Mouse (Mus musculus): ENCODE results near the gene Csnk1g2. TPM values are rescaled to one million over a fixed set of nuclear protein-coding genes. Genes with fewer than 3 reads are reported as not detected.
"Not testable (repeated sequence)": the region's sequence is repeated elsewhere in the genome, so short reads cannot be mapped to it uniquely, and the experiment has no call there.

The Csnk1g2 gene
- total RNA-seq, 2 experiments from 2014 or later: 169 to 173 TPM

DNA sequence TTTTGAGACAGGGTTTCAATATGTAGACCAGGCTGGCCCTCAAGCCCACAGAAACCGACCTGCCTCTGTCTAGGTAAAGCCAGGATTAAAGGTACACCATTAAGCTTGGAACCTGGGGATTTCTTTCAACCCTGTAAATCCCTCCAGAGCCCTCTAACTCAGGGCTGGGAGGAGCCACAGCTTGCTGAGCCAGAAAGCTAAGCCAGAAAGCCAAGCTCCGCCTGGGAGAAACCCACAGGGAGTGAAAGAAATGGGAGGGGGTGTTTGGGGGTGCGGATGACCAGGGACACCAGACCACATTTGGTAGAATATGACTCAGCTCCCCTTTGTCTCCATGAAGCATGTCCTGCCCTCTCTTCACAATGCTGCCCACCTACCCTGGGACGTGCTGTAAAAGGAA, 26.3 kb upstream of the Csnk1g2 start:
- DNase-seq (ENCODE audit: low spot score in 2 of 2): no peak

DNA sequence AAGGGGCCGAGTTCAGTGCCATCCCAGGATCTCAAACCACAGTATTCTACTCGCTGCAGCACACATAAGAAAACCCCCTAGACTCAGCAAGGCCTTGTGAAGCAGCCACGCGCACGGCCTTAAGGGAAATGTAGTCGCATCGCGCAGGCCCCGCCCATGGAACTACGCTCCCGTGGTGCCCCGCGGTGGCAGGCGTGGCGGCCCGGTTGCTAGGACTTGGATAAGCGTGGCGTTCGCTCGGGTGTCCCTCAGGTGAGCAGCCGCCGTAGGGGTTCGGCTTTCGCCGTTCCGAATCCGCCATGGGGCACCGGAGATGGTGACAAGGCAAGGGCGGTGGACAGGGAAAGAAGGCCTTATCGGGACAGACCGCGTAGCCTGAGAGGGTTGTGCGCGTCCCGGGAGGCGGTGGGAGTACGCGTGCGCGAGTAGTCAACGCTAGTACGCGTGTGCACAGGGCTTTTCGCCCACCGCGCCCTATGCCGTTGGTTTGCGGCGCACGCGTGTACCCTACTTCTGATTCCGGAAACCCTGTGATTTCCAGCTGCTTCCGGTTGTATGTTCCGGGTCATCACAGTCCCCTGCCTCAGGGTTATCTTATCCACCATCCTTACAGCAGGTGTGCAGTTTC, 19.8 kb upstream of the Csnk1g2 start, which contains the start of the genes Scamp4 and Adat3:
Scamp4 (plus strand) TSS at position 175 of the 628 bp plus-strand sequence.
Adat3 (plus strand) TSS at position 183 of the 628 bp plus-strand sequence.
- DNase-seq (ENCODE audit: low spot score in 2 of 2): peak; percentile 80 to 88

DNA sequence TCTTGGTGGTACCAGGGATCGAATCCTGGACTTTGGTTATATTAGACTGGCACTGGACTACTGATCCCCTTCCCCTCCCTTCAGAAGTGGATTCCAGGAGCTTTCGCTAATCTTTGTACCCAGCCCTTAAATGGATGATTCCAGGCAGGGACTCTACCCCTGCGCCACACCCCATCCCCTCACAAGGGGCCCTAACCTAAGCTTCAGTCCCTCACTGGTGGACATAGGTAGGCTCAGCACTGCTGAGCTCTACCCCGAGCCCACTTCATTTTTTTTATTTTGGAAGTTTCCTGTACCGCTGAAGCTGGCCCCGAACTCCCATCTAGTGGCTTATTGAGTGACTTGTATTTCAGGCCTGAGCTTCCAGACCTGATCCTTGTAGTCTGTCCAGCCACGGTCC, 19.3 kb upstream of the Csnk1g2 start:
- DNase-seq (ENCODE audit: low spot score in 2 of 2): no peak

DNA sequence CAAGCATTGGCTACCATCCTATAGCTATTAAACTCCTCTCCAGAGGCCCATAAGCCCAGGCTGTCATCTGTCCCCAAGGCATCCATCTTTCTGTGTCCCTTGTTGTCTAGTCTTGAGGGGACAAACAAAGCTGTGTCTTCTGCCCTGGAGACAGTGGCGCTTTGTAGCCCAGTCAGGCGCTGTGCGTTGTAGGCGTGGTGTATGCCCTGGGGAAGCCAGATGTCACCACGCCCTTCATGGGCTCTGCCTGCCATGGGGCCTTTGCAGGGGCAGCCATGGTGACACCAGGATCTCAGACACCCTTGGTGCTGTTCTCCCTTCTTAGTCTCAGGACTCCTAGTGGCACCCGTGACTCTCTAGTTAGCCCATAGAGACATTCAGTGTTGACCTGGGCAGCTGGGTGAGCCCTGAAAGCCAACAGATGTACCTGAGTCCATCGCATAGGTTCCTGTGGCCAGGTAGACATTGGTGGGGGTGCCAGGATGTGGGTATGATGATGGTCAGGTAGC, 18.6 kb upstream of the Csnk1g2 start:
- DNase-seq (ENCODE audit: low spot score in 2 of 2): no peak

DNA sequence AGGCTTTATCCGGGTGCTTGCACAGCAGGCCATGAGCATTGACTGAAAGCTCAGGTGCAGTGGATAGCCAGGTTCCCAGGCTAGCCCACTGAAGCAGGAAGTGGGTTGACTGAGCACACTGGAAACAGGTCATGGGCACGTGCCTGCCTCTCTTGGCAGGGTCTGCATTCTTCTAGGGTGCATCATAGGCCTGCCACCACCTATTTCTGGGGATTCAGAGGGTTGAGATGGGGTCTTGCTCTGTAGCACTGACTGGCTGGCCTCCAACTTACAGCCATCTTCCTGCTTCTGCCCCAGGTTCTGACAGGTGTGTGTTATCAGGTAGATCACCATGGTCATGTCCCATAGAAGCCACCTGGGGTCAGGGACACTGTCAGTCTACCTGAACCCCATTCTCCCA, 17.6 kb upstream of the Csnk1g2 start:
- no peak for DNase-seq (ENCODE audit: low spot score in 2 of 2)

DNA sequence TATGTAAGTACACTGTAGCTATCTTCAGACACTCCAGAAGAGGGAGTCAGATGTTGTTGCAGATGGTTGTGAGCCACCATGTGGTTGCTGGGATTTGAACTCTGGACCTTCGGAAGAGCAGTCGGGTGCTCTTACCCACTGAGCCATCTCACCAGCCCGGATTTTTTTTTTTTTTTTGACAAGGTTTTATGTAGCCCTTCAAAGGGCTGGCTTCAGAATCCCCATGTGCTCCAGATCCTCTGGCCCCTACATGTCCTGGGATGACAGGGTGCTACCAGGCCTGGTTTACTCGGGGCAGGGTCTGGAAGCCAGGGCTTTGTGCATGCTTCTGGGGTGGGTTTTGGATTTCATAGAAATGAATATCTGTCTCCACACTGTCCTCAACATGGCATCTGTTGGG, 16.9 kb upstream of the Csnk1g2 start, which contains the start of gene Gm49322:
Gm49322 (plus strand) TSS at position 301 of the 400 bp plus-strand sequence.
- DNase-seq (ENCODE audit: low spot score in 2 of 2): not testable (repeated sequence)

DNA sequence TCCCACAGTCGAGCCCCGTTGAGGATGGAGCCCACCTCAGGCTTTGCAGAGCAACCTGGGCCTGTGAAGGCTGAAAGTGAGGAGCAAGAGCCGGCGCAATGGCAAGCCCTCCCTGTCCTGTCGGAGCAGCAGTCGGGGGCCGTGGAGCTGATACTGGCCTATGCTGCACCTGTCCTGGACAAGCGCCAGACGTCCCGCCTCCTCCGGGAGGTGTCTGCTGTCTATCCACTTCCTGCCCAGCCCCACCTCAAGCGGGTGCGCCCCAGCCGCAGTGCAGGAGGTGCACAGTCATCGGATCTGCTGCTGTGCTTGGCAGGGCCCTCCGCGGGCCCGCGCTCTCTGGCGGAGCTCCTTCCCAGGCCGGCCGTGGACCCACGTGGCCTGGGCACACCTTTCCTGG, 16.3 kb upstream of the Csnk1g2 start:
- no peak for DNase-seq (ENCODE audit: low spot score in 2 of 2)

DNA sequence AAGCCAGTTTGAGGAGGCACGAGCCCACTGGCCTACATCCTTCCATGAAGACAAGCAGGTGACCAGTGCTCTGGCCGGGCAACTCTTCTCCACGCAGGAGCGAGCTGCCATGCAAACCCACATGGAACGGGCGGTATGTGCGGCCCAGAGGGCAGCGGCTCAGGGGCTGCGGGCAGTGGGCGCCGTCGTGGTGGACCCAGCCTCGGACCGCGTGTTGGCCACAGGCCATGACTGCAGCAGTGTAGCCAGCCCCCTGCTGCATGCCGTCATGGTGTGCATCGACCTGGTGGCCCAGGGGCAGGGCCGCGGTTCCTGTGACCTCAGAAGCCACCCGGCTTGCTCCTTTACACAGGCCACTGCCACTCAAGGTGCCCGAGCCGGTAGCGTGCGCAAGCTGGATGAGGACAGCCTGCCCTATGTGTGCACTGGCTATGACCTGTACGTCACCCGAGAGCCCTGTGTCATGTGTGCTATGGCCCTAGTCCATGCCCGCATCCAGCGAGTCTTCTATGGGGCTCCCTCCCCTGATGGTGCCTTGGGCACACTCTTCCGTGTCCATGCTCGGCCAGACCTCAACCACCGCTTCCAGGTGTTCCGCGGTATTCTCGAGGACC, 15.8 kb upstream of the Csnk1g2 start:
- no peak for DNase-seq (ENCODE audit: low spot score in 2 of 2)

DNA sequence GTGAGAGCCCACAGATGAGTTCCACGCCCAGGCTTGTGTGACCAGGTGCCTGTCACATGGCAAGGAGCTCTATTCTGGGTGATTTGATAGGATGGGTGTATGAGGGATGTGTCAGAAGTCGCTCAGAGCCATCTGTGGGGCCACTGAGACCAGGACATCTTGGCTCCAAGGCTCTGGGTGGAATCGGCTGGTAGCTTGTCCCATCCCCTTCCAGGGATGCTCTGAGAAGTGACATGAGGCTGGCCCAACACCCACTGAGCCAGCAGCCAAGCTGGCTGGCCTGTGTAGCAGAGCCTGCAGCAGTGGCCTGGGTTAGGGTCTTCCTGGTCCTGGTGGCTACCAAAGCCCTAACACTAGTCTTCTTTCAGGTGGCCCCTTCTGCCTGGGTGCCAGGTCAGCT, 14.2 kb upstream of the Csnk1g2 start:
- no peak for DNase-seq (ENCODE audit: low spot score in 2 of 2)

DNA sequence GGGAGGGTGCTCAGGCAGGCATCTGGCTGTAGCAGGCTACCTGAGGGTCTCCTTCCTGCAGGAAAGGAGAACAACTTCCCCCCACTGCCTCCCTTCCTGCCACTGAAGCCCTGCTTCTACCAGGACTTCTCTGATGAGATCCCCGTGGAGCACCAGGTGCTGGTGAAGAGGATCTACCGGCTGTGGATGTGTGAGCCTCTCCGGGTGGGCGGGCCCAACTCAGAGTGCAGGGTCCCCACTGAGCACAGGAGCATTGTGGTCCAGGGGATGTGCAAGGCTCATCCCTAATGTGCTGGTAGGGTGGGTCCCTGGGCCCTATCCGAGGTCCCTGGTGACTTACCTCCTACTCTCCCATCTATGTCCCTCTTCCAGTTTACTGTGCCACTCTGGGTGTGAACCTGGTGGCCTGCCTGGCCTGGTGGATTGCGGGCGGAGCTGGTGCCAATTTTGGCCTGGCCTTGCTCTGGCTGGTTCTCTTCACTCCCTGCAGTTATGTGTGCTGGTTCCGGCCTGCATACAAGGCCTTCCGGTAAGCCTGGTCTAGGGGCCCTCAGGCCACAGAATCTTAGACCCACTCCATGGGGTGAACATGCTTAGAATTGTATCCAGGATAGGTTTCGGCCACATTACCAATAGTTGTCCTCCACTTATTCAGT, 13.2 kb upstream of the Csnk1g2 start:
- no peak for DNase-seq (ENCODE audit: low spot score in 2 of 2)

DNA sequence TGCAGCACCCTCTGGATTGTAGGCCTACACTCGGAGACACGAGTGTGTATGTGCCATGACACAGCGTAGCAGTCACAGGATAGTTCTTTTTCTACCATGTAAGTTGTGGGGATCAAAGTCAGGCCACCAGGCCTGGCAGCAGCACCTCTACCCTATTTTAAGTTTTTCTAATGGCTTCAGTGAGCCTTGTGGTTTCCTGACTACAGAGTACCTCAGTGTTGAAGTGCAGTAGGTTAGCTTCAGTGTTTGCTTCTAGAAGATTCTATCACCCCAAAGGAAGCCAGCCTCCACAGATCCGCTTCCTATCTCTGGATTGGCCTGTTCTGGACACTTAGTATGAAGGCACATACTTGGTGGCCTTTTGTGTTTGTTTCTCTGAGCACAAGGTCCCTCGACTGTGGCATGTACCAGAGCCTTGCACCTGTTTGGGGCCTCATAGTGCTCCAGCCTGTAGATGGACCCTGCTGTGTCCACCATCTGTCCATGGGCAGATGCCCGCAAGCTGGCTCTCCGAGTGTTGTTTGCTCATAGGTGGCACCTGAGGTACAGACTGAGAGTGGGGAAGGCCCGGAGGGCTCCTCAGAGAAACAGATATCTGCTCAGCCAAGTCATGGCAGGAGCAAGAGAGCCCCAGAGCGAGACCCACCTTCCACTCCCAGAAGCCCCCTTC, 12.4 kb upstream of the Csnk1g2 start:
- DNase-seq (ENCODE audit: low spot score in 2 of 2): no peak

DNA sequence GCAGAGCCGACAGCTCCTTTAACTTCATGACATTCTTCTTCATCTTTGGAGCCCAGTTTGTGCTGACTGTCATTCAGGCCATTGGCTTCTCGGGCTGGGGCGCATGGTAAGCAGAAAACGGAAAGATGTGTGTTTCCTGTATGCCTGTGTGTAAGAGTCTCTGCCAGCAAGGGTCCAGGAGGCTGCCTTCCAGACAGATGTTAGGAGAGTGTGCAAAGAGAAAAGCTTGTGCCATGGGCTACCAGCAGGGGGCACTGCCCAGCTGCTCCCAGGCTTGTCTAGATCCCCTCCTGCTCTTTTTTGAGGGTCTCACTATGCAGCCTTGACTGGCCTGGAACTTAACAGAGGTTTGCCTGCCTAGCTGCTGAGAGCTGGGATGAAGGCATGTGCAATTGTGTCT, 11.6 kb upstream of the Csnk1g2 start:
- no peak for DNase-seq (ENCODE audit: low spot score in 2 of 2)

DNA sequence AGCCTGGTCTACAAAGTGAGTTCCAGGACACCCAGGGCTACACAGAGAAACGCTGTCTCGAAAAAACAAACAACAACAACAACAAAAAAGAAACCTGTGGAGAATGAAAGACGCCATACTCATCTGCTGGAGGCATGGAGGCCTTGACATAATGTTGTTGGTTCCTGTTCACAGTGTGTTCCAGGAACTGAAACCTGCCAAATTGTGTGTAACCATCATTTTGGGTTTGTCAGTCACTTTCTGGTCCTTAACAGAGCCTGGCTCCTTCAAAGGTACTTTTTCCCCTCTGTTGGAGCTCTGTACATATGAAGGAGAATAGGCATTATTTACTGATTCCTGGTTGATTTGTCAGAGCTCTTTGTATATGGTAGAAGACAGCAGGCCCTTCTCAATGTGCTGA, 10.7 kb upstream of the Csnk1g2 start:
- no peak for DNase-seq (ENCODE audit: low spot score in 2 of 2)

DNA sequence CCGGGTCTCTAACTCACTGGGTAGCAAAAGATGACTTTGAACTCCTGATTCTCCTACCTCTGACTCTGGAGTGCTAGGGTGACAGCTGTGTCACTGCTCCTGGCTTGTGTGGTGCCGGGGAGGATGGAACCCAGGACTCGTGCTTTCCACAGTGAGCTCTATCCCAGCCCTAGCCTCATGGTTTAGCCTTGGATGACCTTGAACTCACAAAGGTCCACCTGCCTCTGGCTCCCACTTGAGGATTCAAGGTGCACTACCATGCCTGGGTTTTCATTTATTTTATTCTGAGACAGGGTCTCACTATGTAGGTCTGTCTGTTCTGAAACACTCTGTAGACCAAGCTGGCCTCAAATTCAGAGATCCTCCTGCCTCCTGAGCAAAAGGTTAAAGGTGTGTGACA, 8.8 kb upstream of the Csnk1g2 start:
- no peak for DNase-seq (ENCODE audit: low spot score in 2 of 2)

DNA sequence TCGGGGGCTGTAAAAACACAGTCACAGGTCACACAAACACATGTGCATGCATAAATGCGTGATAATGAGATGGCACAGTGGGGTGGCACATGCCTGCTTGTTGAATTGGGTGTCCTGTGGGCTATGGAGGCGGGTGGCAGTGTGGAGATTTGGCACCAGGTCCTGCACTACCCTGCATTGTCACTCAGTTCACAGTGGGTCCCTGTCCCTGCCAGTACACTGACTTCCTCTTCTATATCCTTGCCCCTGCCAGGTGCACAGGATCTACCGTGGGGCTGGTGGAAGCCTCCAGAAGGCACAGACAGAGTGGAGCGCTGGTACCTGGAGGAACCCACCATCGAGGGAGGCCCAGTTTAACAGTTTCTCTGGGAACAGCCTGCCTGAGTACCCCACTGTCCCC, 8.3 kb upstream of the Csnk1g2 start:
- DNase-seq (ENCODE audit: low spot score in 2 of 2): no peak

DNA sequence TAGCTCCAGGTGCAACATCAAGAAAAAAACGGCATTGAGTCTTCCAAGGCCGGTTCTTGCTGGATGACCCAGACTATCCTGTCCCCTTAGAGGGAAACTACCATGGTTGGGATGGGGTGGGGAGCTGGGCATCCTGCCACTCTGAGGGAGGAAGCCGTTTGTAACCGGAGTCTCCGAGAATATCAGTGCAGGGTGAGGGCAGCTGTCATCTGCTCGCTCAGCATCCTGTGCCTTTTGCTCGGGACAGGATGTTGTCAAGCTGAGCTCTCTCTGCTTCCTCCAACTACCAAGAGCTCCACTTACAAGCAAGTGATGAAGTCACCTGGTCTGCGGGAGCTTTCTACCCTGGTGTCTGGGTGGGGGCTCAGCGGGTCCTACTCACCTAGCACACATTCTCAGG, 4.5 kb upstream of the Csnk1g2 start:
- no peak for DNase-seq (ENCODE audit: low spot score in 2 of 2)

DNA sequence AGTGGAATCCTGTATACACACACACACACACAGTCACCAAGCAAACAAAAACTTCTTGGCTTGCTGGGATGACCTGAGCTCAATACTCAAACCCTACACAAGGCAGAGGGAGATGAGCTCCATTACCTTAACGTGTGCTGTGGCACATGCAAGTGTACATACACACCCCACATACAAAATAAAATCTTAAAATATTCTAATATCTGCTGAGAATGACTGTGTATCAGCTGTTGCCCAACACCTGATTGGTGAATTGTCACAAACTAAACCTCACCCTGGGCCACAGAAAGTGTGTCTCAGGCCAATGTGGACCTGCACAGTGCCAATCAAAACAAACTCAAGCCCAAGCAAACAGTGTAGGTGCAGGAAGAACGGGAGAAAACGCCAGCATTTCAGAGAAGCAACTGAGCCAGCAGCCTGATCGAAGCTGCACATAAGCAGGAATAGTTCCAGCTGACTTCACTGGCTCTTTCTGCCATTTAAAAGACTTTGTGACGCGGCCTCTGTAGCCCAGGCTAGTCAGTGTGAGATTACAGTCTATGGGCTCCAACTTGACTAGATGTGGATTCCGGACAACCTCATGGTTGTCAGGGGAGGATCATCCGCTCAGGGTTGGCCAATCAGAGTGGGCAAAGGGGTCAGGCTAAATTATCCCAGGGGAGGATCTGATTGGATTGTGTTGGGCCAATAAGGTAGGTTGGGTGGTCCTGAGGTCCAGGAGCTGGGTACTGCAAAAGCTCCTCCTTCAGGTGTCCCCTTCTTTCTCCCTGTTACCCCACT, 3.0 kb upstream of the Csnk1g2 start:
- no peak for DNase-seq (ENCODE audit: low spot score in 2 of 2)

DNA sequence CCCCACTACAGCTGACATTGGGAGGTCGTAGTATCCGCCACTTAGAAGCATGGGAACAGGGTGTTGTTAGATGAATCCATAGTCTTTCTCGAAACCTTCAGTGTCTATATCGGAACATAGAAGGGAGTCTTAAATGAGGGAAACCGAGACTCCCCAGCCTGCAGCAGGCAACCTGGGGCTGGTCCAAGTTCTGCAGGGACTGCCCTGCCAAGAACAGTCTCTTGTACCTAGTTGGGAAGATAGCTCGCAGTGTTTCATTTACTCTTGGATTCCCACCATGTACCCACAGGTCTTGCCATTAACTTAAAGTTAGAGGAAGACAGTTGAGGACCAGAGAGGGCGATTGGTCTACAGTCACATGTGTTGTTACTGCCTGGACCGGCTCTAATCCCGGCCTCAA, 2.3 kb upstream of the Csnk1g2 start:
- DNase-seq (ENCODE audit: low spot score in 2 of 2): no peak

DNA sequence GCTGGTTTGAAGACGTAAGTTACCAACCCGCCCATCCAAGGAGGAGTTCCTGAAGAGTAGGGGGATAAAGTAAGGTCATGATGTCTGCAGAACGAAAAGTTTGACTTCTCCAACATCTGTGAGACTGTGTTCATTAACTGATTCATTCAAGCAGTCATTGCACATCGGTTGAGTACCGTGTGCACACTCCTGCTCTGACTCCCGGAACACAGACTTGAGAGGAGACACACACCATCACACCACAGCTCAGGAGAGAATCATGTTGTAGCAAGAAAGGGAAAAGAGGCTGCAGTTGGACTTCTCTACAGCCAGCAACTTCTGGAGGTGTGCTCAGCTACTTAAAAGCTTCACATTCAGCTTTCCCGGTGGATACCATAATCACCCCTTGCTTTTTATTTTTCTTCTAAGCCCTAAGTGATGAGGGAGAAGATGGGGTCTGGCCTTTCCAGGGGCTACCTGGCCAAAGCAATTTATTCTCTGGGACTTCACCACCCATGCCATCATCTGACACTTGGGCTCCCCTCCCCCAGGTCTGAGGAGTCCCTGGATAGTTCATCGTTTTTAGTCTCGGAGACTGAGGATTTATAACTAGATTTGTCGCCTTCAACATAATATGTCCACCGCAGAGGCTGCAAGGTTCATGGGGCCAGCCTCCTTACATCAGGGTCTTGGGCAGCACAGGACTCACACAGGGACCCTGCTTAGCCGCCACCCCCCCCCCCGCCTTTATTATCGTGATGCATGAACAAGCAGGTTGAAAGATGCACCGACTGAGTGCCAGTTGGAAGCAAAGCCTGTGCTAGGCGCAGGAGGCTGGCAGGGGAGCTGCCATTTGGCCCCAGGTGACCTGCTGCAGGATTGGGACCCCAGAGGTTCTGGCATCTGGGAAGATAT, 1.6 kb upstream of the Csnk1g2 start:
- DNase-seq (ENCODE audit: low spot score in 2 of 2): no peak

DNA sequence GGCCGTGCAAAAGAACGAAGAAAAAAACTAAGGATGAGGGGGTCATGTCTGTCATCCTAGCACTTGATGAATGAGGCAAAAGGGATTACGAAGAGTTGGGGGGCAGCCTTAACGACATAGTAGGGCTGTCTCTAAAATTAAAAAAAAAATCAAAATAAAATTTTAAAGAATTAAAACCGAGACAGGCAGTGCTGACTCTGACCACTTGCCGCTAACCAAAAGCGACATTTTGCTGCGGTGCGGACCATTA, 1.0 kb upstream of the Csnk1g2 start:
- no peak for DNase-seq (ENCODE audit: low spot score in 2 of 2)
